Mouse (Mus musculus): Measurements from ENCODE around the gene Susd5.

DNA sequence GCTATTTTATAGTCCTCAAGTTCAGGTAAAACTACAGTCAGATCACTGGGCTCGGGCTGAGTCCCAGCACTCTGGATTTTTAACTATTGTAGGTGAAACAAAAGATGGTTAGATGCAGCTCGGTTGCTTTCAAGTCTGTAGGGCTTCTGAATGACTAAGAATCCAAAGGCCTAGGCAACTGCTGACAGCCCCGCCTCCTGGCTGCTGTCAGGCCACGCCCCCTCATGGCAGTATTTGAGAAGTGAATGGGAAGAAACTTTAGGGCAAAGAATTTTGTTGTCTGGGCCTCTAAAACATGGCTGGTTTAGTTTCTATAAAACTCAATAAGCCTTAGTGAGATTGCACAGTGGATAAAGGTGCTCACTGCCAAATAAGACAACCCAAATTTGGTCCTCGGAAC lies 47.4 kb upstream of the Susd5 start:
- TF ChIP-seq POLR2A (IDR thresholded peaks at IDR 0.05; ENCODE audit: insufficient read depth, low read length) (no peak), CTCF (IDR thresholded peaks at IDR 0.05; ENCODE audit: low read depth, low read length) (no peak), EP300 (IDR thresholded peaks at IDR 0.05; ENCODE audit: insufficient read depth, low read depth, low read length) (no peak)

Data from ES-Bruce4 (cell line).